Mouse (Mus musculus) frontal cortex, adult 2 months (tissue): Measurements from ENCODE around the gene Aldh1a2. TPM values are rescaled to one million over a fixed set of nuclear protein-coding genes. Genes with fewer than 3 reads are reported as not detected.

Experiments
- DNase-seq, 2 experiments: peaks; one replicate each; pipeline ENCODE4 v3.0.0; 2022; ENCODE audit warnings: low spot score in 1 of 2; ENCODE audit errors: extremely low spot score in 1 of 2
- polyA plus RNA-seq: library from polyadenylated mRNA; depleted of rRNA; stranded (reverse); fragments of >200 nt; gene quantifications from 2 replicates; pipeline ENCODE4 v1.2.3, GENCODE M21; 2012

Gene Aldh1a2
- polyA plus RNA-seq, 1 experiment = 15.5 TPM

DNA sequence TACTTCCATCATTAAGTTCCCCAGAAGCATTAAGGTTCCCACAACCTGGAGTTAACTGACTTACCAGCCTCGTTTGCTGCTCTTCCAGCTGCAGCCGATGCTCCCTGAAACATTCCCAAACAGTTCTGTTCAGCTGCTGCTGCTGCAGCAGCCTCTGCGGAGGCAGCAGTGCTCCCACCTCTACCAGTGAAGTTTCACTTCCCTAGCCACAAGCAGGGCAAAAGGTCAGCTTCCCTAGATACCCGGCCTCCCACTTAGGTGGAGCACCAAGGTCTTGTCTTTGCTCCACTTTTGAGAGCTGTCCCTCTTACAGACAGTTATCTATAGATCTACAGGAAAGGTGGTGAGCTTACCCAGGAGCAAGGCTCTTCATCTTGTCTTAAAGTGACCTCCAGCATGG is 2.0 kb upstream of the Aldh1a2 start:
- no peak for DNase-seq

DNA sequence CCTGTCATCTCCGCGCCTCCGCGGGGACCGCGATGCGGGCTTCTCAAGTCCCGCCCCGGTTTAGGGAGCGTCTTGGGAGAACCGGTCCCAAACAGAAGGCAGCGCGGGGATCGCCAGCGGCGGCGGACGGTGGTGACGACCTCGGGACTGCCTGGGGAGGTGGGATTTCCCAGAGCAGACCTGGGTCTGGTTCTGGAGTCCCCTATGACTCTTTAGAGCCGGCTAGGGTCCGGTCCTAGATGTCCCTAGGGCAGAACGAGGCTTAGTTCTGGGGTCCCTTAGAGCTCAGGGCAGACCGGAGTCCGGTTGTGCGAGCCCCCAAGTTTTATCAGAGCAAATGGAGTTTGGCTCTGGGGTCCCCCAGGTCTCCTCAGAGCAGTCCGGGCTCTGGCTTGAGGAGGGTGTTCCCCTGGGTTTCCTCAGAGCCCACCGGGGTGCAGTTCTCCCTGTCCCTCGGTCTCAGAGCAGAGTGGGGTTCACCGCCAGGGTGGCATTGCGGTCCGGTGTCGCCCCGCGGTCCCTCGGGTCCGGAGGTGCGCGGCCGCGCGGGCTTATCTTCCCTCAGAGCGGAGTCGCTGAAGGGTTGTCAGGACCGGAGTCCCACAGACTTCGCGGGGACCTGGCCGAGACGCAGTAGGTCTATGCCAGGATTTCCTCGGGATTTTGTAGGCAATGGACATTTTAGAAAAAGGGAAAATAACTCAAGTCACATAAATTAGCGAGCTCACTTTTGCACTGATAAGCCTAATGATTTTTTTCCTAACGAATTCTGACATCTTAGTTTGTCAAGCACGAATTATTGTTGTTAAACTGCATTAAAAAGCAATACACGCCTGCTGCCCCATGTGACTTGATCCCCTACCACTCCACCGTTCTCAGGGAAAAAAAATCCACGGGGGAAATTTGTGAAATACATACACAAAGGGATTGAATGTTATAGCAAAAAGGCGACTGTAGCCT is 727 bp downstream of the Aldh1a2 start:
- DNase-seq = peak in 1 of 2 experiments; percentile 4

DNA sequence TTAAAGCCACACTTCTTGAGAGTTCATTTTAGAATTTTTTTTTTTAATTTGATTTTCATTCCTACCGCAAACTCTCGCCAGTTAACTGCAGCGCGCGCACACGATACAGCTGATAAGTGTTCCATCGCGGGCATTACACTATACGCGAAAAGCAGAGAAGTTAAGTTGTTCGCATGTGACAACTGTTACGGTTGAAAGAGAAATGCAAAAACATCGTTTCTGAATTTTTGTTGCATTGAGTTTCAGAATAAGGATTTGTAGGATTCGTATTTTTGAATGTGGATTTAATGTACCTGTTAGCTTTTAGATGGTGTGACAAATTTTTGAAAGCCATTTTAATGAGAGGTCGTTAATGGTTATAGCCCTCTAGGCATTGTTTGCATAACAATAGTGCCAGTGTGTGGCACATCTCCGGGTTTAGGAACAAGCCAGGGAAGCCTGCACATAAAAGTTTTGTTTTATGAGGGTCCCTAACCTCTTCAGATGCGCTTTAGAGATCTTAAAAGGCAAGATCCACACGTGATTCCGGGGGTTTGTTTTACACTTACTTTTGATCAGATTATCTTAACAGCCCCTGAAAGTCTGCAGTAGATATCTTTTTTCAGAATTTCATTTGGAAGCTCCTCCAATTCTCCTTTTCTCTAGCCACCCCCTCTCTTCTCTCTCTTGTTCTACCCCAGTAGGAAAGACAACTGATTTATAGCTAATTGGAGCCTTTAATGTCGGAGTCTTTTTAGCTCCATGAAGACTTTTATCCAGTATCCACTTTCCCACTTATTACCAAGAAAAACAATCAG is 1.6 kb downstream of the Aldh1a2 start:
- peak in 1 of 2 experiments; percentile 3 for DNase-seq

DNA sequence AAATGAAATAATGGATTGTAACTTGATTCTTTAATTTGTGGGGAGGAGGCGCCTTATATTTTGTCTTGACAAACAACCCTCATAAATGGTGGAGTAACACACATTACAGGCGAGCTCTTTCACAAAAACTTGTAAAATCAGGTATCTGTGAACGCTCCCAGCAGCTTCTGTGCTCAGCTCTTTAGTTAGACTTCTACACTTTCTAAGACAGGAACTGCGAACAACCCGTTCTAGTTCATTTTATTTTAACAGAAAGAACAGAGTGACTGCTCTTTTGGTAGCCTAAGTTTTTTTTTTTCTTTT is 2.2 kb downstream of the Aldh1a2 start:
- peak in 1 of 2 experiments; percentile 4 for DNase-seq

DNA sequence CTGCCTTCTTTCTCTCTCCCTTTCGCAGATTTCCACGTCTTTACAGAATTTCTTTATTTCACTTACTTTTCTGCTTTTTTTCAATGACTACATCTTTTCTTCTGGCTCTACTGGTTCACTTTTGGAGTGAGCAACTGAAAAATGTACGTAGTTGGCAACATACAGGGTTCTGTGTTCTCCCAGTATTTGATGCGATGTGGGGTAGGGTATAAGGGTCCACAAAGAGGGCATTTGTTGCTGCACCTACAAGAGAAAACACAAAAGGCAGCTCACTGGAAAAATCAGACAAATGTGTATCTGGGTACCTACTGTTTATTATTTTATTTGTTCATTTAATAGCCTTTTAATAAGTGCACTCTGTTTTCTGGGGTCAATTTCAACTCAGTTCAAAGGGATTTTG is 3.6 kb downstream of the Aldh1a2 start:
- DNase-seq = no peak

DNA sequence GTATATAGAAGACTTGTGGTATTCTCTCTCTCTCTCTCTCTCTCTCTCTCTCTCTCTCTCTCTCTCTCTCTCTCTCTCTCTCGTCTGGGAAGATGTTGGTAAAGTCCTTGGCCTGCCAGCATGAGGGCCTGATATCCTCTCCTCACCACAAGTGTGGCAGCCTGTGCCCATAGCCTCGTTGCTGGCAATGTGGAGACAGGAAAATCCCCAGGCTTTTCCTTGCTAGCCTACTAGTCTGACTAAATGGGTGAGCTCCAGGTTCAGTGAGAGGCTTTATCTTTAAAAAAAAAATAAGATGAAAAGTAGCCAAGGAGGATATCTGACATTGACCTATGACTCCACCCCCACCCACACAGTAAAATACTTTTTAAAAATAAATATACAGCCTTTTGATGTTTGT is 4.8 kb downstream of the Aldh1a2 start:
- no peak for DNase-seq

DNA sequence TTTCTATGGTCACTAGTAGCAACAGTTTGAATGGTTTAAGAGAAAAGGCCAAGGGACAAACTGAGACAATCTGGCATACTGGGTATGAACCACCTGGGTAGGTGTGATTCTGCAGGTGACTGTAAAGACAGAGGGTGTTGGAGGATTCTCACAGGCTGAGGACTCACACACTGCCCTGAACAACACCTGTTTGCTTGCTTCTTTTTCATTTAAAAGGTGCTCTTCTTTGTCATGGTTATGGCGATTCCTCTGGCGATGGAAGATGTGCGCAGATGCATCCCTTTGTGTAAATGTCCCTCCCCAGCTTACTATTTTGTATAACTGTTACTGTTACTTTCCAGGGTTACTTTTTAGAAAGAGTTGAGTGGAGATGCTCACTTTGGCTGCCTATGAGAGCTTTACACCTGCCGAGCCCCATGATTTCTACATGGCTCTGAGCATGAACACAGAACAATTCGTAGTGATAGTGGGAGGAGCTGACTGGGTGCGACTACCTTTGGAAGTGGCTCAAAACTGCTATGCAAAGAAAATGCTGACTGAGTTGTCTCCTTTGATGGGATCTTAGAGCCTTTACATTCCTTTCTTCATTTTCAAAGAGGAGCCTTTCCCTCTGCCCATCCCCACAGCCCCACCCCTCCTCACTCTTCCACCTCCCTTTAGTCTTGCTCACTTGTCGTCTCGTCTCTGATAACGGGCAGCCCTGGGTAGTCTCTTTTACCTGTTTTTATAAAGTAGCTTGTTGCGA is 11.8 kb downstream of the Aldh1a2 start:
- DNase-seq = no peak

DNA sequence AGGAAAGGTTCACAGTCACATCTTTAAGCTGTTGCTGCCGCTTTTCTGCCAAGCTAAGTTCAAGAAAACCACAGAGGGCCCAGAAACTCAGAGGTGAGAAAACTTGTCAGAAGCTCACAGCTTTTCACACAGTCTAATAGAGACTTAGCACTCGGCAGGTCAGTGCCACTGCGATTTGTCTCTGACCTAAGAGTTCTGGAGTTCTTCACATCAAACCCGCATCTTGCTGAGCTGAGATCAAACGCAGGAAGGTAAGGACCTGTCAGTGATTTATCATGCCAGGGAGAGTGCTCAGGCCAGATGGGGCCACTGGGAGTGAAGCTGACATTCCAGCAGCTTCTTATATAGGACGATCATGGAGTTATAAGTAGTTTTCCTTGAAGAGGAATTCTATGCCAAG is 14.4 kb downstream of the Aldh1a2 start:
- DNase-seq = no peak

DNA sequence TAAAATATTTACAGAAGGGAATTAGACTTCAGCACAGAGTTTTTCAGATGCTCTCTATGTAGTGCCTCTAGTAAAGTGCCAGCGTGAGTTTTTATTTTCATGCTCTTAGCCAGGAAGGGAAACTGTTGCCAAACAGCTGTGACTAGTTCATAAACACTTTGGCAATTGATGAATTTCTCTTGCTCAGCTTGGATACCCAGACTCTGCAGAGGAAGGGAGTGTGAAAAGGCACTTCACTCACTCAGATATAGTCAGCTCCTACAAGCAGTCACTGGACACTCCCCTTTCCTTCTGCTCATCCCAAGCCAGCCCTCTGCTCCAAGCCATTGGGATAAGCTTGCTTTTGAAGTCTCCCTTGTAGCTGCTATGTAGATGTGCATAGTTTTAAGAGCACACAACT is 21.0 kb downstream of the Aldh1a2 start:
- DNase-seq = peak in 1 of 2 experiments; percentile 5

DNA sequence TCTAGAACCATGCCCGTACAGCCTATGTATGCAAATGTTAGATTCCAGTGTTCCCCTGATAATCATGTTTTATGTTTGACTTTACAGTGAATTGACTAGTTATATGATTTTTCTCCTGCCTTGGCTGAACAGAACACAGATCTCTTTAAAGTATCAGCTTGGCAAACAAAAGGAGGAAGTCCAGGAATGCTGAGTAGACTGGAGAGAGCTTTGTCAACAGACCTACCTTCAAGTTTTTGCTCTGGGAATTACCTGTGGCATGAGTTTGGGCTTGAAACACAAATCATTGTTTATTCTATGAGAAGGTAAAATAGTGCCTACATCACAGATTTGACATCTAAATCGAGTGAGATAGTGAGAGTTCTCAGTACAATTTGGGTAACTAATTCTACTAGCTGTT is 24.3 kb downstream of the Aldh1a2 start:
- DNase-seq = no peak

DNA sequence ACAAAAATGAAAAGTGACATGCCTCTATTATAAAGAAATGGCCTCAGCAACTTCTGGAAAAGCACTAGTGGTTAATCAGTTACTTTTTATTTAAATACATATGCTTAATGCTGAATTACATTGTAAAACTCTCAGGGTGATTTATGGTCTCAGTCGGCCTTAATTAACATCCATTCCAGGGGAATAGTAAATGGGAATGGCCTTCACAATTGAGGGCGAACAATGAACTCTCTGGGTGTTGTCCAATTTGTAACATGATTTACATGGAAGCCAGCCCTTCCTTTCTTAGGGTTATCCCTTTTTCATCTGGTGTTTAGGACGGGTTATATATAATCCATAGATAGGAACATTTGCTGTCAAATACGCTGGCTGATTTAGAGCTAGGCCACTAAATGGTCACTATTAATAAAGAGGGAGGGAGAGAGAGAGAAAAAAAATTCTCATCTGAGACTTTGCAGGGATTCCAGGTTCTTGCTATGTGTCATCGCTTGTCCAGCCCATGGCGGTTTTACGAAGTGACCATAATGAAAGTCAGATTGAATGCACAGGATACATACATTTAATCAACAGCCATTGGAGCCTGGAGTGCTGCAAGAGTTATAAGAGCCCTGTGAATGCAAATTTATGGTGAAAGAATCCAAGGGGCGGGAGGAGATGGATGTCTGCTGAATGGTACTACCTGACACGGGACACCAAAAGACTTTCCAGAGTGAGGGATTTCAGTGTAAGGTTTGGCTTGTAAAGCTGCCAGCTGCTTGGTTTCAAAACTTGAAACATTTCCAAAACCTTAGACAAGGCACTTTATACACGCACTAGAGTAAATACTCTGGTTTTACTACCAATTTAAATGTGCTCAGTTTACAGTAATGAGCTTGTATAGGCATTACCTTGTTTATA is 26.2 kb downstream of the Aldh1a2 start:
- no peak for DNase-seq

DNA sequence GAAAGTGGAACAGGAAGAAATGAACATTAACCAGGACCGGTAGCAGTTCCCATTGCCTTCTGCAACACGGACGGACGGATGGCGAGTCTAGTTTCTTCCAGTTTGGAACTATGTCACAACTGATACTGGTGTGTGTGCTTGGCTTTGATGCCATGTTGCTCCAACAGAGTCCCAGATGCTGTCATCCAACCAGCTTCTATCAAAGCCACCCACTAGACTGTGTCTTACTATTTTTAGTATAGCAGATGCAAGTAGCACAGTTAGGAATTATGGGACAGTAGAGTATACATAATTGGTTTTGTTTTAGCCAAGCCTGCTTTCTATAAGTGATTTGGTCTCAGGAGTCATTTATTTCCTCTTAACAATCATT is 26.8 kb downstream of the Aldh1a2 start:
- DNase-seq = no peak

DNA sequence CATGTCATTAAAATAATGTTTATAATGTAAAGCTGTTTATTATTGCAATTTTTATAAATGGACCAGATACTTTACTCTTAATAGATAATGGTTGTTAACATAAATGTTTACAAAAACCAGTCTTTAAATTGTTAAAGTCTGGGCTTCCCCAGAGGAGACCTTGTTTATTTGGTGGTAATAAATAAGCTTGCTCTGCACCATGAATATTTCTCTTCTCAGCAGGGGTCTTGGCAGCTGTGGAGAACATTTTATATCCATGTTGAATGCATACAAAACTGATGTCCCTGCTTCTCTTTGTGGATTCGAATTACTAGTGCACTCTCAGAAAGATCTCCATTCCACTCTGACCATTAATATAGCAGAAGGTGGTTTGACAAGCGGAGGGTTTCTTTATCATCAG is 38.8 kb downstream of the Aldh1a2 start:
- DNase-seq = no peak

DNA sequence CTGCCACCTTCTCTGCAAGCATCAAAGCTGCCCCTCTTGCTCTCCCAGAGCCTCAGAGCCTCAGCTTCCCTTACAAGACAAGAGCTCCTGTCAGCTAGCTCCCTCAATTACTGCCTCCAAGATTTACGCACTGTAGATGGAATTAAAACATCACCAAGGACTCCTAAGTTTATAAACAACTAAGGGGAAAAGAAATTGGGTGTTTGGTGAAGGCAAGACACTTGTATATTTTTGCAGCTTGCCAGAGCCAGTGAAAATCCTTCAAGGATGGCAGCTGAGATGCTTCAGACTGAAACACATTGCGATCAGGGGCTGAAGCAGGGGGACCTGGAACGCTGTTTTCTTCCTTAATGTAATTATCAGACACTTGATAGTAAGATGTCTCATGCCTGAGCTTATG is 47.1 kb downstream of the Aldh1a2 start:
- no peak for DNase-seq

DNA sequence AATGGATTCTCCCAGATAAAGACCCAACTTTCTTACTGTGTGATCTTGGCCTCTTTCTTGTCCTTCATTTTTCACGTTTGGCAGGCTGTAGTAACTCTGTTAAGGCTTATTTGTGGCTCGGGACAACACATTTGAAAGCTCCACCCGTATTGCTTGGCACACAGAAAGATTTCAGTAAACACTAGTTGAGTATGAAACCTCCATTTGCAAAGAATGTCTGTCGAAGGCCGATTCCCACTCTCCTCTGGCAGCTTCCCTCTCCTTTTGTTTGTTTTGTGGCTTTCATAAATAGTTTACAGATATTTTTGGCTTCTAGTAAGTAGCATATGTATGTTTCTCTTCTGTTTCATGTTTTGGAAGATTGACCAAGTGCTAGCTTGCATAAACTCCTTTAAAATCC is 54.1 kb downstream of the Aldh1a2 start:
- DNase-seq = no peak

DNA sequence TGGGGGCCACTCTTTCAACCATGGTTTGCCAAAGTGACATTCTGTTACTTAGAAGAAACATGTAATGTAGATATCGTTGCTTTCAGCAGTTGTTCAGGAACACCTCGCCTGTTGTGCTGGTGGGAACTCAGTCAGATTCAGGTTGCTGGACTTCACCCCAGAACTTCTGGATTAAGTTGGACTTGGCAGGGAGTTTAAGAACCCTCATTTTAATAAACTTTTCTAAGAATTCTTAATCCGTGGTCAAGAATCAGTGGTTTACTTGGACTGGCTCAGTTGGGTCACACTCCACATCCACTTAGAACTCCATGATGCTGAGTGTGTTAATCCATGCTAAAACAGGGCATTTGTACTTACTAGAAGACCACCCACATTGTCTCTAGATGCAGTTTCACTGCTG is 54.6 kb downstream of the Aldh1a2 start:
- no peak for DNase-seq

DNA sequence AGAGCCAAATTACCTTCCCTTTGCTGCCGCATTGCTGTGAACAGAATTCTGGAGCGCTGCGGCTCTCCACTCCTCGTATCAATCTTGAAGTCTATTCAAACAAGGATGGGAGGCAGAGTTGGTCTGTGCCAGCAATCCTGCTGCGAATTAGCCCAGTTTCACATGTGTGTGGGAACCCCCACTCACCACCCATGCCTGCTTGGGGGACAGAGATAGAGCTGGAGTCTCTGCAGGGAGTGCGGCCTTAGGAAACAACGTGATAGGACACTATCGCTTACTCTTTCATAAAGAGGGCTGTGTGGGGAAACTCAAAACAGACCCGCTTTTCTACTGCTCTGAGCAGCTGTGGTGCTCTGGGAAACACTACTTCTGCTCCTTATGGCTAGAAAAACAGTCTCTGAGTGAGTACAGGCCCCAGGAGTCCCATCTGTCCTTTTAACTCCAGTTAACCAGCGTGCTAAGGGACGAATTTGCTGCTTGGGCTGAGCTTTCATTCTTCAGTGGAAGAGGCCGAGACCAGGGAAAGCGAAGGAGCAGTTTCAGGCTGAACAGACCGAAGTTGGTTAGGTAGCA is 60.6 kb downstream of the Aldh1a2 start:
- DNase-seq = peak in 1 of 2 experiments; percentile 2

DNA sequence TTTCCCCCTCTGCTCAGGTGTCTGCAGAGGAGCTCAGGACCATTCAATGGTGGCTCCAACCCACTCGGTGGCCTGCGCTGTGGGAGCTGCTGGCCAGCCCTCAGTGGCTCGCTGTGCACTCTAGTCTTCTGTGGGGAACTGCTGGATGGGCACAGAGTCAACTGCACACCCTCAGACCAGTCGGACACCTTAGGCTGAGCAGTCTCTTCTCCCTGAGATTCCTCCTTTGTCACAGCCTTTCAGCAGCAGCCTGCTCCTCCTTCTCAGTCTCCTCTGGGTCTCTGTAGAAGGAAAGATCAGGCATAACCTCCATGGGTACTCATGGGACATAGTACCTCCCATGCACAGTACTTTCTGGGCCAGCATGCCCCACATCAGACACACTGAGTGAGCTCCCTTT is 63.2 kb downstream of the Aldh1a2 start:
- DNase-seq = no peak

DNA sequence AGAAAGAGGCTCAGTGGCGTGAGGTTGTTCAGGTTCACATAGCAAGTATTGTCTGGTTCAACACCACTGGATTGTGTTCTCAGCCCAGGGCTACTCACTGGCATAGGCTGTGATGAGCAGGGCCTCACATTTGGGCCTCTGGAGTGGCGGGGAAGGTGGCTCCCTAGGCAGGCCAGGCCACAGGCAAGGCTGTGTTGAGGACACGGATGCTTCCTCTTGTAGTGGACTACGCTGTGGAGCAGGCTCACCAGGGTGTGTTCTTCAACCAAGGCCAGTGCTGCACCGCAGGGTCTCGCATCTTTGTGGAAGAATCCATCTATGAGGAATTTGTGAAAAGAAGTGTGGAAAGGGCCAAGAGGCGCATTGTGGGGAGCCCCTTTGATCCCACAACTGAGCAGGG is 67.6 kb downstream of the Aldh1a2 start:
- no peak for DNase-seq

DNA sequence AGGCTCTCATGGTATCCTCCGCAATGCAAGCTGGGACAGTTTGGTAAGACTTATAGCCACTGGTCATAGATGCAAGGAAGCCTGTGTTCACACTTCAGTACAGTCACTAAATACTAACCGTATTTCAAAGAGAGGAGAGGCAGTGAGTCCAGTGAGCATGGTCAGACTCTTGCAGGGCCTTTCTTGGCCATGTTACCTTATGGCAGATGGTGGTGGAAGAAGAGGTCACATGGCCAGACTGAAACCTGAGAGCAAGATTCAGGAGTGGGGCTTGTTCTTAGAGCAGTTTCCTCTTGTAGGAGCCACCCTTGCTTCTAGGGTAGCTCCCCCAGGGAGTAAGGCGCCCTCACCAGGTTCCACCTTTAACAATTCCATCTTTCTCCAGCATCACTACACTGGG is 69.6 kb downstream of the Aldh1a2 start:
- no peak for DNase-seq
